Comparison of ENCODE assay signal across 8 mouse cellular contexts in genomic region chr5:139324691-139325394, GRCm38 (mm10). TPM values are rescaled to one million over a fixed set of nuclear protein-coding genes. Genes with fewer than 3 reads are reported as not detected.
DNase-seq lines count a peak whose midpoint lies in the region; ATAC-seq and TF ChIP-seq lines count a peak whose summit lies in the region.

No protein-coding gene starts in this region.

- peak overlapping the region; percentile 50 for H3K4me3 ChIP-seq in heart, adult 2 months
- H3K4me3 ChIP-seq in bone marrow macrophage, adult 2 months (ENCODE audit: insufficient read depth, low read length) = peak overlapping the region; percentile 83
- H3K4me3 ChIP-seq in forebrain, embryonic 15.5 days = peak overlapping the region; percentile 75
- H3K4me3 ChIP-seq in intestine, postnatal 0 days (ENCODE audit: low read depth, low read length) = peak overlapping the region; percentile 69
- peak overlapping the region; percentile 41 to 71 for H3K4me3 ChIP-seq in liver, embryonic 14.5 days (ENCODE audit: insufficient read depth in 1 of 2, low read depth in 2 of 2, low read length in 2 of 2)

- TF ChIP-seq POLR2A in heart, adult 2 months (IDR thresholded peaks at IDR 0.05; ENCODE audit: insufficient read depth, low read depth, low read length) = no peak
- 0 out of 2 replicates have a peak, but pooled peaks have one; percentile 4 for TF ChIP-seq POLR2A in bone marrow macrophage, adult 2 months (IDR thresholded peaks at IDR 0.05; ENCODE audit: borderline replicate concordance, low read depth, low read length)

- no peak for TF ChIP-seq EP300 in heart, adult 2 months (IDR thresholded peaks at IDR 0.05; ENCODE audit: insufficient read depth, low read depth, low read length)
- TF ChIP-seq EP300 in liver, embryonic 14.5 days (IDR thresholded peaks at IDR 0.05; ENCODE audit: low read depth) = no peak

- no peak; the same call in 1 of the 2 replicates for ATAC-seq in forebrain, embryonic 15.5 days (replicated peaks)
- peak; percentile 31 for ATAC-seq in intestine, postnatal 0 days
- peak; percentile 42 for ATAC-seq in liver, embryonic 14.5 days (ENCODE audit: insufficient read depth)

- no peaks in the 10 kb centered on the region for H3K27me3 ChIP-seq in heart, adult 2 months (ENCODE audit: control insufficient read depth, insufficient read depth, low read length)
- peaks cover 41% of the 10 kb centered on the region for H3K27me3 ChIP-seq in forebrain, embryonic 15.5 days
- H3K27me3 ChIP-seq in intestine, postnatal 0 days (replicated peaks; ENCODE audit: control insufficient read depth, insufficient read depth, low read length) = no peaks in the 10 kb centered on the region
- H3K27me3 ChIP-seq in liver, embryonic 14.5 days (ENCODE audit: control insufficient read depth, insufficient read depth, low read length) = peaks cover 11% of the 10 kb centered on the region

- H3K4me2 ChIP-seq in forebrain, embryonic 15.5 days (replicated peaks) = peak overlapping the region; percentile 93
- H3K4me2 ChIP-seq in intestine, postnatal 0 days (replicated peaks; ENCODE audit: low read depth) = peak overlapping the region; percentile 95
- peak overlapping the region; percentile 85 for H3K4me2 ChIP-seq in liver, embryonic 14.5 days (ENCODE audit: low read depth)

- H3K9me3 ChIP-seq in forebrain, embryonic 15.5 days = no peaks in the 10 kb centered on the region
- H3K9me3 ChIP-seq in intestine, postnatal 0 days (ENCODE audit: control insufficient read depth) = no peaks in the 10 kb centered on the region
- H3K9me3 ChIP-seq in liver, embryonic 14.5 days (ENCODE audit: control insufficient read depth, low read length) = no peaks in the 10 kb centered on the region

- H3K79me2 ChIP-seq in heart, adult 2 months (replicated peaks; ENCODE audit: control insufficient read depth, insufficient read depth, low read length) = no peaks in the 10 kb centered on the region

- WGBS in heart, adult 2 months = 3% methylated on average over 60 of the region's 62 CpGs
- WGBS in forebrain, embryonic 15.5 days = 2% methylated on average over 36 of the region's 62 CpGs
- WGBS in intestine, postnatal 0 days = 1% methylated on average over 55 of the region's 62 CpGs
- WGBS in liver, embryonic 14.5 days (ENCODE audit: insufficient replicate concordance) = under 1% methylated on average over 58 of the region's 62 CpGs

- no peaks in the 10 kb centered on the region; the same call in 1 of the 2 replicates for H3K4me1 ChIP-seq in heart, adult 2 months (ENCODE audit: control insufficient read depth, insufficient read depth, low read length)
- H3K4me1 ChIP-seq in bone marrow macrophage, adult 2 months (ENCODE audit: control insufficient read depth, insufficient read depth, low read length) = peaks cover 46% of the 10 kb centered on the region
- H3K4me1 ChIP-seq in forebrain, embryonic 15.5 days = peaks cover 24% of the 10 kb centered on the region
- H3K4me1 ChIP-seq in intestine, postnatal 0 days (replicated peaks; ENCODE audit: control insufficient read depth, insufficient read depth, low read length) = 0 out of 2 replicates have a peak, but pooled peaks cover 7% of the 10 kb centered on the region
- H3K4me1 ChIP-seq in liver, embryonic 14.5 days (replicated peaks; ENCODE audit: control insufficient read depth in 2 of 2, insufficient read depth in 2 of 2, low read length in 1 of 2) = peaks cover 6 to 7% of the 10 kb centered on the region in 2 experiments; a peak in 3 of 4 replicates

- H3K36me3 ChIP-seq in heart, adult 2 months (ENCODE audit: control insufficient read depth, insufficient read depth, low read length) = no peaks in the 10 kb centered on the region
- no peaks in the 10 kb centered on the region for H3K36me3 ChIP-seq in forebrain, embryonic 15.5 days
- no peaks in the 10 kb centered on the region for H3K36me3 ChIP-seq in intestine, postnatal 0 days (ENCODE audit: control insufficient read depth, insufficient read depth)
- no peaks in the 10 kb centered on the region for H3K36me3 ChIP-seq in liver, embryonic 14.5 days (replicated peaks; ENCODE audit: control insufficient read depth, insufficient read depth, low read depth)

- no peak overlapping the region for H3K27ac ChIP-seq in heart, adult 2 months
- H3K27ac ChIP-seq in bone marrow macrophage, adult 2 months (ENCODE audit: insufficient read depth, low read depth, low read length) = peak overlapping the region; percentile 86
- H3K27ac ChIP-seq in forebrain, embryonic 15.5 days (replicated peaks) = peak overlapping the region; percentile 34; the same call in 1 of the 2 replicates
- H3K27ac ChIP-seq in intestine, postnatal 0 days (ENCODE audit: low read depth, low read length) = peak overlapping the region; percentile 88
- H3K27ac ChIP-seq in liver, embryonic 14.5 days = no peak overlapping the region

- intact Hi-C loops in heart, adult 2 months (cut with DNase I) = loop anchor here (5.0 kb wide), 1 partner anchor 43 kb away; no protein-coding TSS in a partner anchor

- peak; percentile 47 to 61 for DNase-seq in heart, adult 2 months
- no peak for DNase-seq in heart, postnatal 4 days
- DNase-seq in liver, embryonic 14.5 days (ENCODE audit: low read depth in 3 of 3, low spot score in 3 of 3) = no peak
- DNase-seq in naive thymus-derived CD4-positive, alpha-beta T cell, adult 2 months (ENCODE audit: low read depth) = peak; percentile 64
- peak; percentile 59 for DNase-seq in thymus, postnatal 14 days

- peak overlapping the region; percentile 46 for H3K9ac ChIP-seq in heart, adult 2 months (ENCODE audit: low read depth, low read length)
- peak overlapping the region; percentile 73 for H3K9ac ChIP-seq in forebrain, embryonic 15.5 days (replicated peaks)
- peak overlapping the region; percentile 85 for H3K9ac ChIP-seq in intestine, postnatal 0 days (ENCODE audit: low read depth, low read length)
- H3K9ac ChIP-seq in liver, embryonic 14.5 days (replicated peaks) = peak overlapping the region; percentile 58

- no peak for TF ChIP-seq CTCF in heart, adult 2 months (IDR thresholded peaks at IDR 0.05)
- no peak for TF ChIP-seq CTCF in bone marrow macrophage, adult 2 months (IDR thresholded peaks at IDR 0.05; ENCODE audit: low read depth, low read length)
- no peak for TF ChIP-seq CTCF in intestine, postnatal 0 days (IDR thresholded peaks at IDR 0.05; ENCODE audit: low read depth)
- TF ChIP-seq CTCF in liver, embryonic 14.5 days (IDR thresholded peaks at IDR 0.05; ENCODE audit: low read depth) = no peak

RNA-seq across cellular contexts. Expression of gene Adap1, which starts 0.6 kb away (rescaled TPM):
- 1 to 10 TPM; 1.5 to 1.7 TPM for total RNA-seq in heart, adult 2 months (2021)
- 2.7 and 2.8 TPM in 2 replicates for polyA plus RNA-seq in heart, adult 2 months (2012; rRNA removed)
- 1 to 10 TPM; 1.8 to 2.4 TPM for total RNA-seq in heart, postnatal 4 days (2021)
- 73.2 and 77.1 TPM in 2 replicates for polyA plus RNA-seq in bone marrow macrophage, adult 2 months (2012; ENCODE audit: insufficient read depth, insufficient read length, missing spikeins)
- 37.0 and 38.7 TPM in 2 replicates for polyA plus RNA-seq in forebrain, embryonic 15.5 days (2015; fragmentation: Nextera tagmentation; extraction: Ambion mirVana)
- polyA plus RNA-seq in intestine, postnatal 0 days (2015; fragmentation: Nextera tagmentation; extraction: Ambion mirVana) = 33.4 and 33.8 TPM in 2 replicates
- 3.0 and 3.1 TPM in 2 replicates for polyA plus RNA-seq in liver, embryonic 14.5 days (2012; rRNA removed)
- 2.2 and 2.7 TPM in 2 replicates for polyA plus RNA-seq in liver, embryonic 14.5 days (2014; fragmentation: Nextera tagmentation; extraction: Ambion mirVana)

RNA-seq across cellular contexts. Expression of gene Cox19, which starts 26.4 kb away (rescaled TPM):
- total RNA-seq in heart, adult 2 months (2021) = 10 to 100 TPM; 82.8 to 94.8 TPM
- 110 and 112 TPM in 2 replicates for polyA plus RNA-seq in heart, adult 2 months (2012; rRNA removed)
- 10 to 100 TPM; 76.9 to 79.3 TPM for total RNA-seq in heart, postnatal 4 days (2021)
- polyA plus RNA-seq in bone marrow macrophage, adult 2 months (2012; ENCODE audit: insufficient read depth, insufficient read length, missing spikeins) = 31.4 and 36.1 TPM in 2 replicates
- 104 and 113 TPM in 2 replicates for polyA plus RNA-seq in forebrain, embryonic 15.5 days (2015; fragmentation: Nextera tagmentation; extraction: Ambion mirVana)
- 181 and 184 TPM in 2 replicates for polyA plus RNA-seq in intestine, postnatal 0 days (2015; fragmentation: Nextera tagmentation; extraction: Ambion mirVana)
- 22.6 and 23.3 TPM in 2 replicates for polyA plus RNA-seq in liver, embryonic 14.5 days (2012; rRNA removed)
- polyA plus RNA-seq in liver, embryonic 14.5 days (2014; fragmentation: Nextera tagmentation; extraction: Ambion mirVana) = 61.4 and 62.3 TPM in 2 replicates

RNA-seq across cellular contexts. Expression of gene Cyp2w1, which starts 27.6 kb away (rescaled TPM):
- not detected for total RNA-seq in heart, adult 2 months (2021)
- not detected in 2 replicates for polyA plus RNA-seq in heart, adult 2 months (2012; rRNA removed)
- not detected for total RNA-seq in heart, postnatal 4 days (2021)
- polyA plus RNA-seq in bone marrow macrophage, adult 2 months (2012; ENCODE audit: insufficient read depth, insufficient read length, missing spikeins) = not detected in 2 replicates
- not detected in 2 replicates for polyA plus RNA-seq in forebrain, embryonic 15.5 days (2015; fragmentation: Nextera tagmentation; extraction: Ambion mirVana)
- polyA plus RNA-seq in intestine, postnatal 0 days (2015; fragmentation: Nextera tagmentation; extraction: Ambion mirVana) = 15.8 and 18.1 TPM in 2 replicates
- polyA plus RNA-seq in liver, embryonic 14.5 days (2012; rRNA removed) = 0.03 and 0.05 TPM in 2 replicates
- polyA plus RNA-seq in liver, embryonic 14.5 days (2014; fragmentation: Nextera tagmentation; extraction: Ambion mirVana) = not detected in 2 replicates

RNA-seq across cellular contexts. Expression of gene Gpr146, which starts 52.7 kb away (rescaled TPM):
- 10 to 100 TPM; 42.9 to 56.6 TPM for total RNA-seq in heart, adult 2 months (2021)
- polyA plus RNA-seq in heart, adult 2 months (2012; rRNA removed) = 62.4 and 77.0 TPM in 2 replicates
- 10 to 100 TPM; 23.3 to 28.2 TPM for total RNA-seq in heart, postnatal 4 days (2021)
- 34.5 and 34.7 TPM in 2 replicates for polyA plus RNA-seq in bone marrow macrophage, adult 2 months (2012; ENCODE audit: insufficient read depth, insufficient read length, missing spikeins)
- 1.3 and 1.5 TPM in 2 replicates for polyA plus RNA-seq in forebrain, embryonic 15.5 days (2015; fragmentation: Nextera tagmentation; extraction: Ambion mirVana)
- 2.5 and 2.6 TPM in 2 replicates for polyA plus RNA-seq in intestine, postnatal 0 days (2015; fragmentation: Nextera tagmentation; extraction: Ambion mirVana)
- polyA plus RNA-seq in liver, embryonic 14.5 days (2012; rRNA removed) = 14.6 and 14.7 TPM in 2 replicates
- polyA plus RNA-seq in liver, embryonic 14.5 days (2014; fragmentation: Nextera tagmentation; extraction: Ambion mirVana) = 18.4 and 20.1 TPM in 2 replicates

Comparison
In these comparisons a context has a peak if more than half of its experiments do, and no peak if none do; other contexts are left out.
1. DNase-seq: peak in heart, adult 2 months (2 of 2), naive thymus-derived CD4-positive, alpha-beta T cell, adult 2 months (single experiment) and thymus, postnatal 14 days (single experiment); none in heart, postnatal 4 days (single experiment) and liver, embryonic 14.5 days (0 of 3).
2. H3K27ac ChIP-seq: peak in bone marrow macrophage, adult 2 months (single experiment), forebrain, embryonic 15.5 days (single experiment) and intestine, postnatal 0 days (single experiment); none in heart, adult 2 months (single experiment) and liver, embryonic 14.5 days (single experiment).
3. RNA of gene Cyp2w1, which starts 27.6 kb away (polyA plus RNA-seq): 15.8 to 18.1 TPM in intestine, postnatal 0 days; 0.03 to 0.05 TPM in liver, embryonic 14.5 days, not detected in heart, adult 2 months, not detected in bone marrow macrophage, adult 2 months and not detected in forebrain, embryonic 15.5 days; every median in the first group is over 10 times any median in the second.
4. Peak in every context shown above with its lines, with median percentiles within 50 percentile points of each other: H3K4me3 ChIP-seq, H3K9ac ChIP-seq and H3K4me2 ChIP-seq.